Mouse (Mus musculus) liver (tissue): ENCODE measurements around the gene Izumo4.

Experiments
- DNase-seq: peaks from one replicate; pipeline ENCODE4 v3.0.0-alpha.2; 2020; ENCODE audit warnings: mixed read lengths

The Izumo4 gene

DNA sequence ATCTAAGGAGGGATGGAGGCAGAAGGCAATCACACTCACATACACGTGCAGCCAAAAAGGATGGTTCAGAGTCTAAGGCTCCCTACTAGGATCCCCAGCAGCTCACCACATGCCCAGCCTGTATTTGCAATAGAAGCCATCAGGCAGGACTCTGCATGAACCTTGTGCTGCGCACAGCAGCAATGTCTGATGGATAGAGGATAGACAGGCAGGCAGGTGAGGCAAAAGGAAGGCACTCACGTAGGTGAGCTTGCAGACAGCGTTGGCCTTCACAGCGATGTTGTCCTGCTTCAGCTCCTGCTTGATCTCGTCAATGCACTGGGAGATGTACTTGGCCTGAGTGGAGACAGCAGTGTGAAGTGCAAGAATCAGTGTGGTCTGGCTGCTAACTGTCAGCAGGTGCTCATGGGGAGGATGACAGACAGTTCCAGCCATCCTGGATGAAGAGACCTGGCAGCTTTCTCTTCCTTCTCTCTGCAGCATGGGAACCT lies 30.7 kb downstream of the Izumo4 start:
- no peak for DNase-seq

- no peak for DNase-seq
Measured at GRCm38 (mm10) chr10:80736731-80737130, 34.7 kb downstream of the Izumo4 start.

- no peak for DNase-seq
Measured at GRCm38 (mm10) chr10:80738657-80739056, 36.7 kb downstream of the Izumo4 start.

DNA sequence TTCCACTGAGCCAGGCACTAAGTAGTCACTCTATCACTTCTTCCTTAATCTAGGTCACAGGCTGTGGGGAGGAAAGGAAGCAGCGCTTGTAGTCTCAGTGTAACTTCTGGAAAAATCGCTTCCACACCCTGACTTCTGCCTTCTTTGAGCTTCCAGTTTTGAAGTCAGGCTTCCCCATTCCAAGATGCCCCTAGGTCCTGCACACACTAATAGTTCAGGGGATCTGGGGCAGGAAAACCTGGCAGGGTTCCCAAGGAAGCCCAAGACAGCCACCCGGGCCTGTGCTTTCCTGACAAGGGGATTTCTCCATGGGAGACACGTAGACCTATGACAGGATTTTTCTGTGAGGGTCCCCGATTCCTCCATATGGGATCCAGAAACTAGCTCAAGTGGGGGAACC lies 39.2 kb downstream of the Izumo4 start:
- no peak for DNase-seq

DNA sequence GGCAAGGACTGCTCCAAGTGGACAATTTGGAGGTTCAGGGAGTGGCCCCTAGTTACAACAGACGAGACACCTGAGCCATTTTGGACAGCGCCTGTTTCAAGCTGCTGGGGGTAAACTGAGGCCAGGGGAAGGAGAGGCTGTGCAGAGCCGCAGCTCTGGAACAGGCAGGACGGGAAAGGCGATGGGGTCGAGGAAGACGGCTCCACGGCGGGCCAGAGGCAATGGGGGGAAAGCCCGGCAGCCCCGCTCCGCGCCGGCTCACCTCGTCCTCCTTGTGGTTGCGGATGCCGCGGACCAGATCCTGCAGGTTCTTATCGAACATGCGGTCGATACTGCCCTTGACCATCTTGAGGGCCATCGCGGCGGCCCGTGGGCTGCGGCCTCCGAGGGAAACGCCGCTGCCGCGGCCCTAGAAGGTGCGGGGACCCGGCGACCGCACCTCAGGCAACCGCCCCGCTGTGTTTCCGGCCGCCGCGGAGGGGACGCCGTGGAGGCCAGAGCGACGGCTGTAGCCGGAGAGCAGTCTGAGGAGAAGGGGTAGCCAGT lies 39.7 kb downstream of the Izumo4 start:
- DNase-seq, result no peak

- peak; percentile 98 for DNase-seq
Measured at GRCm38 (mm10) chr10:80742180-80742978, 40.4 kb downstream of the Izumo4 start, which contains the start of gene Ap3d1. TSS of gene Ap3d1 (minus strand) at chr10:80742264.

DNA sequence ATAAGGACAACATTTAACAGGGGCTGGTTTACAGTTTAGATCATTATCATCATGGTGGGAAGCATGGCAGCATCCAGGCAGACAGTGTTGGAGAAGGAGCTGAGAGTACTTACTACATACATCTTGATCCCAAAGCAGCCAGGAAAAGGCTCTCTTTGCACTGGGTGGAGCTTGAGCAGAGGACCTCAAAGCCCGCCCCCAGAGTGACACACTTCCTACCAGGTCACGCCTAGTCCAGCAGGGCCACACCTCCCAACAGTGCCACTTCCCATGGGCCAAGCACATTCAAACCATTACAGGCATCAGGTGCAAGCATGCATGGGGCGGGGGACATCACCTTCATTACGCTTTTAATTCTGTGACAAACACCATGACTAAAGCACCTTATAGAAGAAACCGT lies 42.3 kb downstream of the Izumo4 start:
- DNase-seq, result peak; percentile 86

- peak; percentile 86 for DNase-seq
Measured at GRCm38 (mm10) chr10:80747410-80747809, 45.4 kb downstream of the Izumo4 start.

DNA sequence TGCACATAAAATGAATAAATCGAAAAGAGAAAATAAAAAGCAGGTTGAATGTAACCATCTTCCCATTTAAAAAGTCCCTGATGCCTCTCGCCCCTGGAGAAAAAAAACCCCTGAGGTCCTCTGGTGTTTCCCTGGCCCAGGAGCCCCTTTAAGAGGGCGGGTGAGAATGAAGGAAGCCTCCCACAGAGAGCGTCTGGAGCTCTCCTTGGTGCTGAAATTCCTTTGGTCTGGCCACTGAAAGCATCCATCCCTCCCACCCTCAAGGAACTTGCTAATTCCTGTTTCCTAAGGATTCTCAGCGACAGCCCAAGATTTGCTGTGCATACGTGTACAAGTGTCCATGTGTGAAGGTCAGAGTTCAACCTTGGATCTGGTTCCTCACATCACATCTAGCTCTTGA lies 46.6 kb downstream of the Izumo4 start:
- DNase-seq, result peak; percentile 65

DNA sequence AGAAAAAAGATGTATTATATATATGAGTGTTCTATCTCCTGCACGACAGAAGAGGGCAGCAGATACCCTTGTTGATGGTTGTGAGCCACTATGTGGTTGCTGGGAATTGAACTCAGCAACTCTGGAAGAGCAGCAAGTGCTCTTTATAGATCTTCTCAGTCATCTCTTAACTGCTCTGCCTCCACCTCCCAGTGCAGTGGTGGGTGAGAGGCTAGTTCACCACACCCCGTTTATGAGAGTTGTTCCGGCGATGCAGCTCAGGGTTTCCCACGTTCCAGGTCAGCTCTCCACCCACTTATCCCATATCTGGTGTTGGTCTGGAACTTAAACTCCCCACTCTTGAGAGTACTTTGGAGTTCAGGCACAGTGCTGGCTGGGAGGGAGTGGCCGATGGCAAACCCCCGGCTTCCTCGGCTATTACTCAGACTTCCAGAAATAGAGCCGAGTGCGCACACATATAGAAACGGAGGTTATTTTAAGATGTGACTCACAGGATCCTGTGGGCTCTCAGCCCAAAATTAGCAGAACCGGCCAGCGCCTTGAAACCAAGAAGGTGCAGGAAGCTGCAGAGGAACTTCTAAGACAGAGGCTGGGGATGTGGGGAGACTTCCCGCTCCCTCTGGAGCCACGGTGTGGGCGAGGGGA lies 49.3 kb downstream of the Izumo4 start:
- peak; percentile 41 for DNase-seq

DNA sequence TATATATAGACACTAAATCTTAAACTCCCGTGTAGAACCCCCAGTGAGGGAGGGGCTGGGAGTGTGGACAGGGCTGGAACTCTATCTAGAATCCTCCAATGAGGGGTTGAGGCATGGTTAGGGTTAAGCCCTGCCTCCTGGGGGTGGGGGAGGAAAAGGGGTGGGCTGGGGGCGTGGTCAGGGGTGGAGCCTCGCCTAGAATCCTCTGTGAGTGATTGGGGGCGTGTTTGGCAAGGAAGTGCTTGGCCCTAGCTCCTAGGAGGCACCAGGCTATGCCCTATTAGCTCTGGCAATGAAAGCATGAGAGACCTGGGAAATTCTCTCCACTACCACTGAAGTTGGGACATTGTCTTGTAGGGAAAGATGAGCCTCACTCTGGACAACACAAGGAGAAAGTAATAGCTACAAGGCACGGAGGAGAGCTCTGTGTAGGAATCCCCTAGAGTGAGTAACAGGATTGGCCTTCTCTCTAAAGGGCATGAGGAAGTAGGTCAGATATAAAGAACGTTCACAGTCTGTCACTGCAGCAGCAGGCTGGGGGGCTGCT lies 50.2 kb downstream of the Izumo4 start:
- peak; percentile 92 for DNase-seq

DNA sequence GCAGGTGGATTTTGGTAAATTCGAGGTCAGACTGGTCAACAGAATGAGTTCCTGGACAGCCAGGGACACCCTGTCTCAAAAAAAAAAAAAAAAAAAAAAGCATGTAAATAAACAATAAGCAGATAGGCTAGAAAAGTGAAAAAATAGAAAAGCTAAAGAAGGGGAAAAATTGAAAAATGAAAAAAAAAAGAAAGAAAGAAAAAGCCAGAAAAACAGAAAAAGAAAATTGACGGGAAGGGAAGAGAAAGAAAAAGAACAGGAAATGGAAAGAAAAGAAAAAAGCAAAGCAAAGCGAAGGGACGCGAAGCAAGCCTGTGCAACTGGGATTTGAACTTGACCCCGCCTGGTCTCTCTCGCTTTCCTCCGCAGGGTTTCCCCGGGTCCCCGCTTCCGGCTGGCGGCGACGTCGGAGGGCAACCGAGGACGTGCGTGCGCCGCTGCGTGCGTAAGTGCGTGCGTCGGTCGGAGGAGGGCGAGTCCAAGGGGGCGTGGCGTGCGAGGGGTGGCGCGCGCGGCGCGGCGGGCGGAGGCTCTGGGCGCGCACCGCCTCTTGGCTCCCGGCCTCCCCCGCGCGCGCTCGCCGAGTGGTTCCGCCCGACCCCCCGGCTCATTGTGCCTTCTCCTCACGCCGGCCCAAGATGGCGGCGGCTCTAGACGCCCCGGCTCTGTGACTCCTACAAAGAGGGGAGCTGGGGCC lies 52.8 kb downstream of the Izumo4 start, which contains the start of gene Dot1l:
Dot1l (plus strand) TSS at position 613 of the 697 bp plus-strand sequence.
- DNase-seq, result peak; percentile 99
